ENCODE assay signal across 12 mouse cellular contexts in genomic region chr16:24826390-24826789, GRCm38 (mm10).
DNase-seq lines count a peak whose midpoint lies in the region; ATAC-seq lines count a peak whose summit lies in the region.
"Had no signal": no experiment of that assay in that cellular context is flagged by ENCODE, and none has a peak within 500 bp of the region (broad histone marks: within the 10 kb centered on the region; RNA-seq: fewer than 3 reads in every experiment).

No protein-coding gene starts in this region.

- ATAC-seq in CD4-positive, CD25-positive, alpha-beta regulatory T cell, adult 4 months = peak; percentile 46
- ATAC-seq in hematopoietic stem cell, adult 5-6 weeks (replicated peaks in 1 of 2; ENCODE audit: insufficient read depth in 1 of 2, low FRiP score in 2 of 2, low TSS enrichment in 1 of 2, low read depth in 1 of 2, poor library complexity in 2 of 2, severe bottlenecking in 2 of 2) = peak; percentile 92 to 94
- ATAC-seq in neutrophil, adult 5-6 weeks (ENCODE audit: extremely low read depth, insufficient number of reproducible peaks, low FRiP score, poor library complexity, severe bottlenecking) = peak; percentile 53; the same call in 1 of the 2 replicates
- ATAC-seq in forebrain, embryonic 13.5 days = no peak
- ATAC-seq: midbrain, embryonic 16.5 days had no signal

- peak; percentile 11 to 20 for DNase-seq in spleen, adult 18-20 months
- no peak for DNase-seq in spleen, postnatal 4 days (ENCODE audit: low spot score in 2 of 2)
- DNase-seq in adipocyte (ENCODE audit: low spot score) = no peak
- DNase-seq: cerebellum, adult 18-20 months; kidney, postnatal 25 days; liver; lung, postnatal 10 days had no signal

- no peaks in the 10 kb centered on the region for H3K36me3 ChIP-seq in forebrain, embryonic 13.5 days (ENCODE audit: poor library complexity, severe bottlenecking)

- H3K9ac ChIP-seq in forebrain, embryonic 13.5 days = no peak overlapping the region

- no peak overlapping the region for H3K27ac ChIP-seq in forebrain, embryonic 13.5 days

- no peaks in the 10 kb centered on the region for H3K27me3 ChIP-seq in forebrain, embryonic 13.5 days

- H3K9me3 ChIP-seq in forebrain, embryonic 13.5 days (replicated peaks) = no peaks in the 10 kb centered on the region; the same call in 1 of the 2 replicates

- WGBS in forebrain, embryonic 13.5 days = 95% methylated on average over 4 of the region's 4 CpGs

- no peaks in the 10 kb centered on the region for H3K4me1 ChIP-seq in forebrain, embryonic 13.5 days

- no peak overlapping the region for H3K4me2 ChIP-seq in forebrain, embryonic 13.5 days

- no peak overlapping the region for H3K4me3 ChIP-seq in forebrain, embryonic 13.5 days

Comparison
In these comparisons a context has a peak if more than half of its experiments do, and no peak if none do; other contexts are left out.
1. DNase-seq: peak in spleen, adult 18-20 months (2 of 2); none in spleen, postnatal 4 days (0 of 2) and adipocyte (single experiment).